Mouse (Mus musculus) midbrain, postnatal 0 days (tissue): ENCODE data around the gene Mvb12a. TPM values are rescaled to one million over a fixed set of nuclear protein-coding genes. Genes with fewer than 3 reads are reported as not detected.

Source experiments
- ATAC-seq: fragments of 200-750 bp; cut with Nextera tagmentation; 2 replicates; pipeline ENCODE4 v1.8.0; 2017; ENCODE audit warnings: moderate number of reproducible peaks, mild to moderate bottlenecking, moderate TSS enrichment, moderate library complexity; ENCODE audit not compliant: low FRiP score
- DNase-seq: peaks from one replicate; pipeline ENCODE4 v3.0.0-alpha.2; 2015; ENCODE audit warnings: low spot score
- H3K27ac ChIP-seq: fragments of 300-500 bp; sonication (generic); 2 replicates; pipeline ENCODE4 v1.5.1; 2014; ENCODE audit warnings: low read depth, mild to moderate bottlenecking, low read length, mixed read lengths
- H3K27me3 ChIP-seq: fragments of 300-500 bp; sonication (generic); 2 replicates; pipeline ENCODE4 v1.6.1; 2014; ENCODE audit warnings: low read length, control low read depth, mixed read lengths; ENCODE audit not compliant: insufficient read depth
- H3K36me3 ChIP-seq: fragments of 300-500 bp; sonication (generic); 2 replicates; pipeline ENCODE4 v1.6.1; 2014; ENCODE audit warnings: low read length, control low read depth, mixed read lengths; ENCODE audit not compliant: insufficient read depth
- H3K4me1 ChIP-seq: fragments of 300-500 bp; sonication (generic); 2 replicates; pipeline ENCODE4 v1.6.1; 2014; ENCODE audit warnings: mild to moderate bottlenecking, control low read depth, antibody characterized with exemption, low read length, mixed read lengths; ENCODE audit not compliant: insufficient read depth
- H3K4me2 ChIP-seq: fragments of 300-500 bp; sonication (generic); 2 replicates; pipeline ENCODE4 v1.6.1; 2014; ENCODE audit warnings: low read depth, mild to moderate bottlenecking, low read length, mixed read lengths; ENCODE audit not compliant: poor library complexity, severe bottlenecking
- H3K4me3 ChIP-seq: fragments of 300-500 bp; sonication (generic); 2 replicates; pipeline ENCODE4 v1.5.1; 2014; ENCODE audit warnings: low read depth, mild to moderate bottlenecking, low read length, moderate library complexity
- H3K9ac ChIP-seq: fragments of 300-500 bp; sonication (generic); replicated peaks from 2 replicates; pipeline ENCODE4 v1.6.1; 2014; ENCODE audit warnings: mild to moderate bottlenecking, low read length, moderate library complexity, mixed read lengths; ENCODE audit not compliant: poor library complexity, severe bottlenecking
- H3K9me3 ChIP-seq: fragments of 300-500 bp; sonication (generic); 2 replicates; pipeline ENCODE4 v1.6.1; 2016; ENCODE audit warnings: low read length, control low read depth
- CTCF ChIP-seq: IDR thresholded peaks from 2 replicates; pipeline ENCODE4 v1.5.1; 2016; ENCODE audit warnings: antibody characterized with exemption, mild to moderate bottlenecking
- WGBS: fragments of 180-500 bp; shearing (Covaris S2); extraction: QIAGEN DNeasy Blood & Tissue Kit; methylation state at CpG from one replicate; pipeline ENCODE4 v1.1.7; 2014; 5-methylcytosine and 5-hydroxymethylcytosine counted together
- polyA plus RNA-seq: library from polyadenylated mRNA; unstranded; fragments of >200 nt; fragmentation: Nextera tagmentation; extraction: Ambion mirVana; gene quantifications from 2 replicates; pipeline ENCODE4 v1.2.1, GENCODE M21; 2015
- total RNA-seq: library from RNA; depleted of rRNA; stranded (reverse); fragments of >200 nt; gene quantifications from 2 replicates; pipeline ENCODE4 v1.2.3, GENCODE M21; 2014; rRNA removed

Mvb12a gene
- 77.4 and 79.2 TPM in 2 replicates for total RNA-seq
- polyA plus RNA-seq: 81.4 and 82.6 TPM in 2 replicates

DNA sequence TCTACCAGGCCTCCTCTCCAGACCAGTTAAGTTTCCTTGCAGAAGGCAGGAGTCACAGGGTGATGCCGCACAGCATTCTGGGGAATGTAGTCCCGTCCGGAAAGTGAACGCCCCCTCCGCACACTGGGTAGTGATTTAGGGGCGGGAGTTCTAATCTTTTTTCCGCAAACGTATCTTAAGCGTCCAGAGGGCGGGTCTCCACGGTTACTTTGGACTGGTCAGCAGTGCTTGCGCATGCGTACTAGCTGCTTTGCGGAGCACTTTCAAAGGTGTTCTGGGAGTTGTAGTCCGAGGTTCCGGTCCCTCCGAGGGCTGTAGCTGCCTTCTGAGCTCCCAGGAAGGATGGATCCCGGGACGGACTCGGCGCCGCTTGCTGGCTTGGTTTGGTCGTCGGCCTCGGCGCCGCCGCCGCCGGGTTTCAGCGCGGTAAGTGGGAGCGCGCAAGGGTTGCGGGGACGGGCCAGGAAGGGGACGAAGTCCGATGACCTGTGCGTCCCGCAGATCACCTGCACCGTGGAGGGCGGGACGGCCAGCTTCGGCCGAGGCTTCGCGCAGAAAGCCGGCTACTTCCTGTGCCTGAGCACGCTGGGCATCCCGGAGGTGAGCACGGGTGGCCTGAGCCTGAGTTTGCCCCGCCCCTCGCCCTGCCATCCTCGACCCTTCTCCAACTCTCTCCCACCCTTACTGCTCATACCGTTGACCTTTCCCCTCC, at the start of gene Mvb12a:
Gene Mvb12a (plus strand): TSS at position 291 of the 712 bp plus-strand sequence.
- peak within 1 kb of the TSS; percentile 62 for H3K4me2 ChIP-seq
- DNase-seq (peak; percentile 100), ATAC-seq (peak; percentile 95)
- WGBS: under 1% methylated on average over 55 of the region's 55 CpGs
- H3K9me3 ChIP-seq: no peaks in the 10 kb centered on the region
- no peaks in the 10 kb centered on the region for H3K27me3 ChIP-seq
- peak within 1 kb of the TSS; percentile 76 for H3K9ac ChIP-seq
- H3K27ac ChIP-seq: 0 out of 2 replicates have a peak within 1 kb of the TSS, but pooled peaks have one; percentile 20
- peaks cover 14% of the 10 kb centered on the region for H3K36me3 ChIP-seq
- TF ChIP-seq CTCF: no peak
- peaks cover 5% of the 10 kb centered on the region for H3K4me1 ChIP-seq
- peak within 1 kb of the TSS; percentile 78 for H3K4me3 ChIP-seq

GRCm38 (mm10) chr8:71495039-71495438, 47.7 kb upstream of the Mvb12a start:
- TF ChIP-seq CTCF: peak; percentile 80
- 24% methylated on average over 16 of the region's 16 CpGs for WGBS
- peak; percentile 52; the same call in 1 of the 2 replicates for ATAC-seq
- Histone ChIP-seq H3K36me3 (peaks cover 20% of the 10 kb centered on the region), H3K4me3 (no peak overlapping the region), H3K4me1 (no peaks in the 10 kb centered on the region), H3K27ac (no peak overlapping the region), H3K9ac (no peak overlapping the region), H3K4me2 (no peak overlapping the region), H3K9me3 (no peaks in the 10 kb centered on the region), H3K27me3 (no peaks in the 10 kb centered on the region)
- DNase-seq: peak; percentile 91

- H3K4me3 ChIP-seq: no peak overlapping the region
- WGBS: 95% methylated on average over 5 of the region's 5 CpGs
- TF ChIP-seq CTCF: no peak
Observed at GRCm38 (mm10) chr8:71495811-71496210, 46.9 kb upstream of the Mvb12a start.

DNA sequence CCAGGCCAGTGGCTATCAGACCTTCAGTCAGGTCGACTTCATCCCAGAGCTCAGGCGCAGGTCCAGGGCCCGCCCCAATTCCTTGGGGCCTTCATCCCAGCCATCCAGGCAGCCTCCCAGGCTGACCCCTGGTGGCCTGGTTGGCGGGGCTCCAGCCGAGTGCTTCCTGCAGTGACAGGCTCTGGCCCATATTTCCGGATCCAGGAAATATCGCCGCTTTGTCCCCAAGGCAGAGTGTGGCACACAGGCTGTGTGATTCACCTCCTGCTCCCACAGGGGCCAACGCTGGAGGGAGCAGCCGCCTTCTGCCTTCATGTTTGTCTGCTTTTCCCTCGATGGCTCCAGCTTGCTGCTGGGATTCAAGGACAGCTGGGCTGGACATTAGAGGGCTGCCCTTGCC, 46.2 kb upstream of the Mvb12a start:
- ATAC-seq (no peak), DNase-seq (peak; percentile 34)
- peaks cover 14% of the 10 kb centered on the region for H3K36me3 ChIP-seq
- H3K4me2 ChIP-seq: no peak overlapping the region
- 48% methylated on average over 11 of the region's 11 CpGs for WGBS
- H3K27me3 ChIP-seq: no peaks in the 10 kb centered on the region
- H3K9me3 ChIP-seq: no peaks in the 10 kb centered on the region
- H3K27ac ChIP-seq: no peak overlapping the region
- H3K4me1 ChIP-seq: no peaks in the 10 kb centered on the region
- H3K9ac ChIP-seq: no peak overlapping the region
- TF ChIP-seq CTCF: no peak; the same call in 1 of the 2 replicates
- H3K4me3 ChIP-seq: no peak overlapping the region

More at GRCm38 (mm10) chr8:71495811-71496210, 46.9 kb upstream of the Mvb12a start:
- peaks cover 20% of the 10 kb centered on the region for H3K36me3 ChIP-seq
- no peak overlapping the region for H3K9ac ChIP-seq
- ATAC-seq (no peak), DNase-seq (no peak)
- no peaks in the 10 kb centered on the region for H3K4me1 ChIP-seq
- no peaks in the 10 kb centered on the region for H3K27me3 ChIP-seq
- H3K4me2 ChIP-seq: no peak overlapping the region
- no peak overlapping the region for H3K27ac ChIP-seq
- H3K9me3 ChIP-seq: no peaks in the 10 kb centered on the region

DNA sequence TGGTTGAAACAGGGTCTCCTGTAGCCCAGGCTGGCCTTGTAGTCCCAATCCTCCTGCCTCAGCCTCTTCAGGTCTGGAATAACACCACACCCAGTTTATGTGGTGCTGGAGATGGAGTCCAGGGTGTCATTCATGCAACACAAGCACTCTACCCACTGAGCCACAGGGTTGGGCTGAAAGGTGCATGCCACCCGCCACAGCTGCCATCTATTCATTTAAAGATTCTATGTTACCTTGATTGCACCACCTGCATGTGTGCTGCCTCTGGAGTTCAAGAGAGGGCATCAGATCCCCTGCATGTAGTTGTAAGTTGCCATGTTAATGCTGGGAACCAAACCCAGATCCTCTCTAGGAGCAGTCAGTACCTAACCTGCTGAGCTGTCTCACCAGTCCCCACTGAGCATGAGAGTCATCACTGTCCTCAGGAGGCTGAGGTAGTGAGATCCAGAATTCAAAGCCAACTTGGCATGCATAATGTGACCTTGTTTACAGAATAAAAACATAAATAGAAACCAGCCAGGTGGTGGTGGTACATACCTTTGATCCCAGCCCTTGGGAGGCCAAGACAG, 45.6 kb upstream of the Mvb12a start:
- H3K9me3 ChIP-seq: no peaks in the 10 kb centered on the region
- no peaks in the 10 kb centered on the region for H3K27me3 ChIP-seq
- H3K36me3 ChIP-seq: peaks cover 8% of the 10 kb centered on the region
- H3K27ac ChIP-seq: no peak overlapping the region
- DNase-seq (no peak), ATAC-seq (no peak)
- H3K4me2 ChIP-seq: no peak overlapping the region
- H3K4me3 ChIP-seq: no peak overlapping the region
- no peak overlapping the region for H3K9ac ChIP-seq
- WGBS: 100% methylated on average over 1 of the region's 1 CpGs
- no peak for TF ChIP-seq CTCF
- no peaks in the 10 kb centered on the region for H3K4me1 ChIP-seq
